Mouse (Mus musculus) neutrophil, adult 5-6 weeks (primary cell): ENCODE measurements around the gene Zmat3. TPM values are rescaled to one million over a fixed set of nuclear protein-coding genes. Genes with fewer than 3 reads are reported as not detected.

ENCODE experiments used
- ATAC-seq: fragments of 151-379, 151-347 bp; 2 replicates; pipeline ENCODE4 v1.8.0; 2017; ENCODE audit warnings: mild to moderate bottlenecking, moderate TSS enrichment; ENCODE audit not compliant: insufficient number of reproducible peaks, poor library complexity, low FRiP score, severe bottlenecking; ENCODE audit errors: extremely low read depth
- total RNA-seq: library from RNA; stranded (forward); fragments of 200-1000 nt; gene quantifications from 2 replicates; pipeline ENCODE4 v1.2.3, GENCODE M21; 2017

The Zmat3 gene
- total RNA-seq, 1 experiment from 2014 or later = 2.0 TPM

DNA sequence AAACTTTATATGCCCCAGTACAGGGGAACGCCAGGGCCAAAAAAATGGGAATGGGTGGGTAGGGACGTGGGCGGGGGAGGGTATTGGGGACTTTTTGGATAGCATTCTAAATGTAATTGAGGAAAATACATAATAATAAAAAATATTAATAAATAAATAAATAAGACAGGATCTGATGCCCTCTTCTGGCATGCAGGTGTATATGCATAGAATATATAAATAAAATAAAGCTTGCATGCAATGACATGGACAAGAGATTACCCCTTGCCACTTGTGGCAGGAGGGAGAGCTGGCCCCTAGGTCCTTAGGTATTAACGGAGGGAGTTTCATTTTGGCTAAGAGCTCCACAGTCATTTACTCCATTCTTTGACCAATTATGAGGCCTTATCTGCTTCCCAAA, 51.1 kb downstream of the Zmat3 start:
- no peak for ATAC-seq

DNA sequence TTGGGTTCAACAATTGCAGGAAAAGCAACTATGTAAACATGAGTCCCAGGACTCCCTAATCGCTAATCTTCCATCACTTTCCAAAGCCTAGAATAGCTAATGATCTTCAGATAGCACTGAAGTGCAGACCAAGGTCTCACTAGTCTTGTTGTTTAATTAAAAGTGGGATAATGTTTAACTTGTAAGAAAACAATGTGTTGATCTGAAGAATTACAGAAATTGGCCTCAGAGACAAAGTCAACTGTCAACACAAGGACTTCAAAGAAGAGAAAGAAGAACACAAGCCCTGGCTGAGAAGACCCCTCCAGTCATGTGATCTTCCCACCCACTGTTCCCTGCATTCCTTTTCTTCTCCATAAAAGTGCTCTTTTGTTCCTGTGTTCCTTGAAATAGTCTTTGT, 61.6 kb downstream of the Zmat3 start:
- no peak for ATAC-seq

DNA sequence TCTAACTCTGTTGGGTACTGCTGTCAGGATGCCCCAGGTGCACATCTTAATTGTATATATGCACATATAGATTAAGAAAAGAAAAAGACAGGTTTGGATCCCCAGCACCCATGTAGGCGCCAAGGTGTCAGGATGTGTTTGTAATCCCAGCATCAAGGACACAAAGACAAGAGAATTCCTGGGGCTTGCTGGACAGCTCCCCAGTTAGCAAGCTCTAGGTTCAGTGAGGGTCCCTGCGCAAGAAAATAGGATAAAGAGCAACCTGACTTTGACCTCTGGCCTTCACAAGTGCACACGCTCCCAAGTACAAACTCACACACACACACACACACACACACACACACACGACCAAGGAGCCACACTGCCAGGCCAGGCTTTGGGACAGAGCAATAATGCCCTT, 73.8 kb downstream of the Zmat3 start:
- no peak for ATAC-seq

Other genes with a start within 250 kb of the Zmat3 start
- gene Pik3ca, start 31.7 kb upstream of the Zmat3 start, total RNA-seq = 63.8 and 67.9 TPM in 2 replicates
- gene Kcnmb3, start 126.2 kb upstream of the Zmat3 start, total RNA-seq = 0.37 and 0.58 TPM in 2 replicates
- gene Zfp639, start 144.2 kb upstream of the Zmat3 start, total RNA-seq = 52.8 and 83.5 TPM in 2 replicates
- 68.8 and 70.3 TPM in 2 replicates for gene Mfn1, start 163.5 kb upstream of the Zmat3 start, total RNA-seq